Mouse (Mus musculus) spleen, postnatal 36 days (tissue): ENCODE results near the gene Vmn1r9.
"Not testable (repeated sequence)": the region's sequence is repeated elsewhere in the genome, so short reads cannot be mapped to it uniquely, and the experiment has no call there.

Source experiments
- DNase-seq, 2 experiments: peaks; one replicate each; pipeline ENCODE4 v3.0.0; 2022; ENCODE audit warnings: low spot score in 2 of 2, mixed read lengths in 1 of 2

The Vmn1r9 gene

GRCm38 (mm10) chr6:57066487-57066886 lies at the start of gene Vmn1r9:
Vmn1r9 (plus strand) TSS chr6:57066787.
- DNase-seq: no peak

GRCm38 (mm10) chr6:57025224-57025623 lies 41.4 kb upstream of the Vmn1r9 start, which contains the start of gene Vmn1r7:
Vmn1r7 (minus strand) TSS chr6:57025324.
- DNase-seq: not testable (repeated sequence)

- no peak for DNase-seq
Observed at GRCm38 (mm10) chr6:57031984-57032383, 34.6 kb upstream of the Vmn1r9 start, which contains the start of gene Vmn1r8. Vmn1r8 (plus strand) TSS chr6:57032284.

- no peak for DNase-seq
Observed at GRCm38 (mm10) chr6:57034674-57035073, 31.9 kb upstream of the Vmn1r9 start.

GRCm38 (mm10) chr6:57063730-57064129 lies 2.9 kb upstream of the Vmn1r9 start:
- no peak for DNase-seq

- no peak for DNase-seq
Observed at GRCm38 (mm10) chr6:57106358-57106757, 39.8 kb downstream of the Vmn1r9 start.

- DNase-seq: no peak
Observed at GRCm38 (mm10) chr6:57109154-57109553, 42.6 kb downstream of the Vmn1r9 start, which contains the start of gene Vmn1r10. Vmn1r10 (plus strand) TSS chr6:57109454.
